Comparison of ENCODE assay signal across 8 mouse cellular contexts in the genomic region with DNA sequence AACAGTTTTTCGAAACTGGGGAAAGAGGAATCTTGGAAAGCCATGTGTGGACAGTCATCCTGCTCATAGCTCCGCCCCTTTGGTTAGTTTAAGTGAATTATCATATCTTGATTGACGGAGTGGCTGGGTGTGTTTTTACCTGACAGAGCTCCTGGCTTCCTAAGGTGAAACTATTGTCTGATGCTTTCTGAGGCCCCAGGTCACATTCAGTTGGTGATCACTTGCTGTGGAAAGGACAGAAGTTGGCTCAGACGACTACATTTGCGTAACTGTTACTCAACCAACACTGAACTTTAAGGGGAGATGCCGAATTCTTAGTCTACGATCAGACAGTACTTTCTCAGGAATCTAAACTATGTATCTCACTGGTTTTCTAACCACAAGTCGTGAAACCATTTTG. TPM values are rescaled to one million over a fixed set of nuclear protein-coding genes. Genes with fewer than 3 reads are reported as not detected.
DNase-seq lines count a peak whose midpoint lies in the region; ATAC-seq lines count a peak whose summit lies in the region.

No protein-coding gene starts in this region.

- H3K9ac ChIP-seq in kidney, embryonic 15.5 days: no peak overlapping the region; the same call in 1 of the 2 replicates
- H3K9ac ChIP-seq in hindbrain, embryonic 11.5 days (ENCODE audit: low read depth, low read length): no peak overlapping the region
- no peak overlapping the region for H3K9ac ChIP-seq in midbrain, embryonic 13.5 days (replicated peaks)

- H3K4me2 ChIP-seq in kidney, embryonic 15.5 days: peak overlapping the region; percentile 65
- H3K4me2 ChIP-seq in hindbrain, embryonic 11.5 days (replicated peaks; ENCODE audit: low read depth, low read length): peak overlapping the region; percentile 35
- H3K4me2 ChIP-seq in midbrain, embryonic 13.5 days (replicated peaks): peak overlapping the region; percentile 60

- peak overlapping the region; percentile 74 for H3K4me3 ChIP-seq in kidney, embryonic 15.5 days (replicated peaks)
- H3K4me3 ChIP-seq in hindbrain, embryonic 11.5 days (ENCODE audit: low read depth, low read length): peak overlapping the region; percentile 73; the same call in 1 of the 2 replicates
- H3K4me3 ChIP-seq in midbrain, embryonic 13.5 days (replicated peaks): peak overlapping the region; percentile 73

- no peaks in the 10 kb centered on the region for H3K9me3 ChIP-seq in kidney, embryonic 15.5 days (replicated peaks)
- H3K9me3 ChIP-seq in hindbrain, embryonic 11.5 days (ENCODE audit: control insufficient read depth, low read length): no peaks in the 10 kb centered on the region
- H3K9me3 ChIP-seq in midbrain, embryonic 13.5 days: no peaks in the 10 kb centered on the region

- peaks cover 19% of the 10 kb centered on the region for H3K36me3 ChIP-seq in kidney, embryonic 15.5 days
- H3K36me3 ChIP-seq in hindbrain, embryonic 11.5 days (ENCODE audit: control insufficient read depth, insufficient read depth, low read length): no peaks in the 10 kb centered on the region
- peaks cover 17% of the 10 kb centered on the region for H3K36me3 ChIP-seq in midbrain, embryonic 13.5 days

- 0 out of 2 replicates have a peak, but pooled peaks have one; percentile 6 for ATAC-seq in kidney, embryonic 15.5 days (replicated peaks; ENCODE audit: low FRiP score)
- no peak for ATAC-seq in hindbrain, embryonic 11.5 days (ENCODE audit: low FRiP score)
- peak; percentile 15; the same call in 1 of the 2 replicates for ATAC-seq in midbrain, embryonic 13.5 days

- 62% methylated on average over 8 of the region's 8 CpGs for WGBS in kidney, embryonic 15.5 days
- WGBS in hindbrain, embryonic 11.5 days: 56% methylated on average over 8 of the region's 8 CpGs
- WGBS in midbrain, embryonic 13.5 days: 55% methylated on average over 8 of the region's 8 CpGs

- no peaks in the 10 kb centered on the region for H3K27me3 ChIP-seq in kidney, embryonic 15.5 days
- H3K27me3 ChIP-seq in hindbrain, embryonic 11.5 days (ENCODE audit: control insufficient read depth, insufficient read depth, low read length): no peaks in the 10 kb centered on the region
- no peaks in the 10 kb centered on the region for H3K27me3 ChIP-seq in midbrain, embryonic 13.5 days

- DNase-seq in kidney, postnatal 36 days: no peak
- DNase-seq in ZHBTc4 (ENCODE audit: low read depth, low spot score): peak; percentile 77
- DNase-seq in hindbrain, embryonic 11.5 days (ENCODE audit: low spot score): no peak
- no peak for DNase-seq in frontal cortex, postnatal 25 days (ENCODE audit: low spot score in 2 of 2)
- DNase-seq in layer of hippocampus, postnatal 25 days (ENCODE audit: extremely low spot score in 1 of 2, low spot score in 1 of 2): no peak
- no peak for DNase-seq in right cerebral cortex, postnatal 25 days

- no peak overlapping the region for H3K27ac ChIP-seq in kidney, embryonic 15.5 days
- no peak overlapping the region for H3K27ac ChIP-seq in hindbrain, embryonic 11.5 days (ENCODE audit: low read depth, low read length)
- no peak overlapping the region for H3K27ac ChIP-seq in midbrain, embryonic 13.5 days

- H3K4me1 ChIP-seq in kidney, embryonic 15.5 days: 0 out of 2 replicates have a peak, but pooled peaks cover 12% of the 10 kb centered on the region
- H3K4me1 ChIP-seq in hindbrain, embryonic 11.5 days (replicated peaks; ENCODE audit: control insufficient read depth, insufficient read depth, low read length): no peaks in the 10 kb centered on the region
- peaks cover 15% of the 10 kb centered on the region for H3K4me1 ChIP-seq in midbrain, embryonic 13.5 days (replicated peaks)

RNA-seq across cellular contexts. Expression of a gene that starts 0.7 kb away (rescaled TPM):
- polyA plus RNA-seq in kidney, embryonic 15.5 days (2015; fragmentation: Nextera tagmentation; extraction: Ambion mirVana): 474 and 520 TPM in 2 replicates
- polyA plus RNA-seq in hindbrain, embryonic 11.5 days (2014; fragmentation: Nextera tagmentation; extraction: Ambion mirVana): 574 and 582 TPM in 2 replicates
- 296 and 302 TPM in 2 replicates for polyA plus RNA-seq in midbrain, embryonic 13.5 days (2015; fragmentation: Nextera tagmentation; extraction: Ambion mirVana)
- total RNA-seq in layer of hippocampus, postnatal 25 days (2021): 100 to 1,000 TPM; 569 to 617 TPM

RNA-seq across cellular contexts. Expression of a gene that starts 33.2 kb away (rescaled TPM):
- 12.2 and 12.9 TPM in 2 replicates for polyA plus RNA-seq in kidney, embryonic 15.5 days (2015; fragmentation: Nextera tagmentation; extraction: Ambion mirVana)
- 10.4 and 12.2 TPM in 2 replicates for polyA plus RNA-seq in hindbrain, embryonic 11.5 days (2014; fragmentation: Nextera tagmentation; extraction: Ambion mirVana)
- 8.2 and 10.2 TPM in 2 replicates for polyA plus RNA-seq in midbrain, embryonic 13.5 days (2015; fragmentation: Nextera tagmentation; extraction: Ambion mirVana)
- 10 to 100 TPM; 27.8 to 28.2 TPM for total RNA-seq in layer of hippocampus, postnatal 25 days (2021)

RNA-seq across cellular contexts. Expression of a gene that starts 48.8 kb away (rescaled TPM):
- polyA plus RNA-seq in kidney, embryonic 15.5 days (2015; fragmentation: Nextera tagmentation; extraction: Ambion mirVana): 25.6 and 26.7 TPM in 2 replicates
- polyA plus RNA-seq in hindbrain, embryonic 11.5 days (2014; fragmentation: Nextera tagmentation; extraction: Ambion mirVana): 21.0 and 24.4 TPM in 2 replicates
- 23.7 and 27.6 TPM in 2 replicates for polyA plus RNA-seq in midbrain, embryonic 13.5 days (2015; fragmentation: Nextera tagmentation; extraction: Ambion mirVana)
- 10 to 100 TPM; 25.2 to 26.1 TPM for total RNA-seq in layer of hippocampus, postnatal 25 days (2021)
